Mouse (Mus musculus): Measurements from ENCODE around the gene Tsga13.

Tsga13 gene

GRCm38 (mm10) chr6:30915473-30915872 is at the start of gene Tsga13:
Gene Tsga13, minus strand, starts transcription at chr6:30915573.
- no peak for DNase-seq (ENCODE audit: low spot score in 2 of 2)

- peak in 1 of 2 experiments; percentile 49 for DNase-seq (ENCODE audit: low spot score in 2 of 2)
Measured at GRCm38 (mm10) chr6:30958736-30959540, 43.6 kb upstream of the Tsga13 start, which contains the start of gene Klf14. Gene Klf14, minus strand, starts transcription at chr6:30959078.

GRCm38 (mm10) chr6:30957784-30958735 is 42.7 kb upstream of the Tsga13 start:
- no peak for DNase-seq (ENCODE audit: low spot score in 2 of 2)

GRCm38 (mm10) chr6:30939264-30939663 is 23.9 kb upstream of the Tsga13 start:
- DNase-seq (ENCODE audit: low spot score in 2 of 2) = no peak

- no peak for DNase-seq (ENCODE audit: low spot score in 2 of 2)
Measured at GRCm38 (mm10) chr6:30922821-30923220, 7.4 kb upstream of the Tsga13 start.

DNA sequence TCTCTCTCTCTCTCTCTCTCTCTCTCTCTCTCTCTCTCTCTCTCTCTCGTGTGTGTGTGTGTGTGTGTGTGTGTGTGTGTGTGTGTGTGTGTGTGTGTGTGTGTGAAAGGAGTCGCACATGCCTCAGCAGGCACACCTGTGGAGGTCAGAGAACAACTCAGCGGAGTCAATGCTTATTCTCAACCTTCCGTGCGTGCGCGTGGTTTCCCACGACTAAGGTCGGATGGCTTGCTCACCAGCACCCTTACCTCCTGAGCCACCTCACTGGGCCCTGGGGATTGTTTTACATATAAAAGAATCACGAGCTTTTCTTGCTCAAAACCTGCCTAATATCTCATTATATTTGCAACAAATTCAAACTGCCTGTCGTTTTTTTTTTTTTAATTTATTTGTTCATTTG is 6.5 kb upstream of the Tsga13 start:
- no peak for DNase-seq (ENCODE audit: low spot score in 2 of 2)

GRCm38 (mm10) chr6:30920834-30921675 is 5.7 kb upstream of the Tsga13 start:
- DNase-seq (ENCODE audit: low spot score in 2 of 2) = peak in 1 of 2 experiments; percentile 19

GRCm38 (mm10) chr6:30907970-30908369 is 7.4 kb downstream of the Tsga13 start:
- no peak for DNase-seq (ENCODE audit: low spot score in 2 of 2)

DNA sequence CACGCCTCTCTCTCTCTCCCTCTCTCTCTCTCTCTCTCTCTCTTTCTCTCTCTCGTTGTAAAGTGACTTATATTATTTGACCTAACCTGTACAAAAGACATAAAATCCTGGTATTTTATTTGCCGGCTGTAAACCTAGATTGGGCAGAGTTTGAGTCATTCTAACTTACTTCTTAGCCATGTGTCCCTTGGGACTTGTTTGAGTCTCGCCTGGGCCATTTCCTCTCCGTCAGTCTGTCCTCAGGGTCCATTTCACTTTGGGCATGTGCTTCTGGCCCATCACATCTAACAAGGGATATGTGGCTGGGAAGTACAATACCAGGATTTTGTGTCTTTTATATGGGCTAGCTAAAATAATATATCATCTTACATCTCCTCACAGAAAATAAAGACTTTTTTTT is 10.5 kb downstream of the Tsga13 start:
- DNase-seq (ENCODE audit: low spot score in 2 of 2) = no peak

GRCm38 (mm10) chr6:30904033-30904432 is 11.3 kb downstream of the Tsga13 start:
- DNase-seq (ENCODE audit: low spot score in 2 of 2) = no peak

DNA sequence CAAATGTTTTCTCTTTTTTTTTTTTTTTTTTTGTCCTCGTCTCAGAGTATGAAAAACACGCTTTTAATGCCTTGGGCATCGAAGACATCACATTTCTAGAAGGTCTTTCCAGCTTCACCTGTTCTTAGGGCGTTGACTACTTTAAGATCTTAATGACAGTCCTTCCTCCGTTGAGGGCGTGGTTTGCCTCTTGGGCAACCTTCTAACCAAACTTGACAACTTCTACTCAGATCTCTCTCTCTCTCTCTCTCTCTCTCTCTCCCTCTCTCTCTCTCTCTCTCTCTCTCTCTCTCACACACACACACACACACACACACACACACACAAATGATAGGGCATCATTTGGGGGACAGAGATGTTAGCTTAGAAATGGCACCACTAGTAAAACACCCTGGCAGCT is 17.9 kb downstream of the Tsga13 start:
- no peak for DNase-seq (ENCODE audit: low spot score in 2 of 2)

DNA sequence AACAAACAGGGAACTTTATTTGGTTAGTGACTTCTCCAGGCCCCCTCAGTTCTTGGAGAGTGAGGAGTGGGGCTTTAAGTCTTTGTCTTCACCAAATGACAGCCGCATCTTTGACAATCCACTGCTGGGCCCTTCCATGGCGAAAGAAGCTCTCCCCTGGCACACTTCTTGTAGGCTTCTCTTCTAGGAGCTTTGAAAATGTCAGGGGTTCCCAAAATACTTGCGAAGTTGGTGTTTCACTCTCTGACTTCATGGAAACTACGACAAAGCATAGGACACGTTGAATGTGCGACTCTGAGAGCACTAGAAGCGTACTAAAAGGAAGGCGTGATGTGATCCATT is 18.4 kb downstream of the Tsga13 start:
- DNase-seq (ENCODE audit: low spot score in 2 of 2) = no peak

- peak; percentile 94 to 96 for DNase-seq (ENCODE audit: low spot score in 2 of 2)
Measured at GRCm38 (mm10) chr6:30896195-30896985, 19.0 kb downstream of the Tsga13 start, which contains the start of gene Copg2. Gene Copg2, minus strand, starts transcription at chr6:30896794.

- no peak for DNase-seq (ENCODE audit: low spot score in 2 of 2)
Measured at GRCm38 (mm10) chr6:30895819-30896194, 19.6 kb downstream of the Tsga13 start.

GRCm38 (mm10) chr6:30893081-30893480 is 22.3 kb downstream of the Tsga13 start:
- DNase-seq (ENCODE audit: low spot score in 2 of 2) = no peak

DNA sequence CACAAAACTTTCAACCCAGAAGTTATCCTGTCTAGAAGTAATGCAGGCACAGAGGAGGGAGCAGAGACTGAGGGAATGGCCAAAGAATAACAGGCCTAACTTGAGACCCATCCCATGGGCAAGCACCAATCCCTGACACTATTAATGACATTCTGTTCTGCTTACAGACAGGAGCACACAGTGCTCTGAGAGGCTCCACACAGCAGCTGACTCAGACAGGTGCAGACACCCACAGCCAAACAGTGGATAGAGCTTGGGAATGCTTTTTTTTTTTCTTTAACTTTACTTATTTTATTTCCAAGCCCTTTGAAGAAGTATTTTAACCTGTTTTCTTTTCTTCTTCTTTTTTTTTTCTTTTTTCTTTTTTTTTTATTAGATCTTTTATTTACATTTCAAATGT is 23.6 kb downstream of the Tsga13 start:
- DNase-seq (ENCODE audit: low spot score in 2 of 2) = no peak

GRCm38 (mm10) chr6:30884856-30885255 is 30.5 kb downstream of the Tsga13 start:
- DNase-seq (ENCODE audit: low spot score in 2 of 2) = no peak

GRCm38 (mm10) chr6:30883491-30883890 is 31.9 kb downstream of the Tsga13 start:
- no peak for DNase-seq (ENCODE audit: low spot score in 2 of 2)

DNA sequence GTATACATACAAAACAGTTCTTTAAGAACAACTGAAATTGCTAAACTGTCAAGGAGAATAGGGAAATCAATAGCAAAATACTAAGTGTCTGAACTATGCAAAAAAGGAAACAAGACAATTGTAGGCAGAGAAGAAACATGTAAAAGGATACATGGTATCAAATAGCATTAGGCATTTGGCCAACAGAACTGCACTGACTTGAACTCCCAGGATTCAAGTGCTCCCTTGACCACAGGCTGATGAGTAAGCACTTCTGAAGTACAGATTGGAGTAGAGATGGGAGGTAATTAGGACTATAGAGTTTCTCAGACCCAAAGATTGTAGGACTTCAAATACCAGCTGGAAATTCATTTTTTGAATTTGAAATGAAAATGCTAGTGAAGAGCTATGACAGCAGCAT is 38.7 kb downstream of the Tsga13 start:
- DNase-seq (ENCODE audit: low spot score in 2 of 2) = no peak

- no peak for DNase-seq (ENCODE audit: low spot score in 2 of 2)
Measured at GRCm38 (mm10) chr6:30866501-30866900, 48.9 kb downstream of the Tsga13 start.

Data from urinary bladder, postnatal 4 days (tissue).